Mouse (Mus musculus) adrenal gland, adult 2 months (tissue): Measurements from ENCODE around the gene Wdr34. TPM values are rescaled to one million over a fixed set of nuclear protein-coding genes. Genes with fewer than 3 reads are reported as not detected.
"Not testable (repeated sequence)": the region's sequence is repeated elsewhere in the genome, so short reads cannot be mapped to it uniquely, and the experiment has no call there.

ENCODE experiments used
- DNase-seq: peaks from one replicate; pipeline ENCODE4 v3.0.0; 2021
- polyA plus RNA-seq: library from polyadenylated mRNA; depleted of rRNA; stranded (reverse); fragments of >200 nt; gene quantifications from 2 replicates; pipeline ENCODE4 v1.2.3, GENCODE M21; 2012
- total RNA-seq, 2 experiments: library from RNA; stranded (reverse); gene quantifications; 2 replicates each; pipeline ENCODE4 v1.2.3; 2021

Gene Wdr34
- total and polyA plus RNA-seq, 3 experiments = 14.7 to 59.2 (median 22.0) TPM

- peak; percentile 99 for DNase-seq
Observed at GRCm38 (mm10) chr2:30066046-30066901, 17.6 kb upstream of the Wdr34 start.

- DNase-seq = no peak
Observed at GRCm38 (mm10) chr2:30064298-30064697, 15.6 kb upstream of the Wdr34 start.

GRCm38 (mm10) chr2:30063791-30064190 is 15.1 kb upstream of the Wdr34 start:
- DNase-seq = no peak

GRCm38 (mm10) chr2:30063235-30063634 is 14.6 kb upstream of the Wdr34 start:
- DNase-seq = peak; percentile 85

- peak; percentile 88 for DNase-seq
Observed at GRCm38 (mm10) chr2:30062249-30063093, 13.8 kb upstream of the Wdr34 start.

GRCm38 (mm10) chr2:30061215-30062166 is 12.8 kb upstream of the Wdr34 start:
- DNase-seq = peak; percentile 79

GRCm38 (mm10) chr2:30058418-30058817 is 9.7 kb upstream of the Wdr34 start:
- DNase-seq = no peak

- peak; percentile 71 for DNase-seq
Observed at GRCm38 (mm10) chr2:30057223-30057904, 8.7 kb upstream of the Wdr34 start, which contains the start of gene Set. Set (plus strand) TSS chr2:30057378.

GRCm38 (mm10) chr2:30056736-30057135 is 8.1 kb upstream of the Wdr34 start:
- peak; percentile 68 for DNase-seq

- not testable (repeated sequence) for DNase-seq
Observed at GRCm38 (mm10) chr2:30055310-30055709, 6.6 kb upstream of the Wdr34 start.

- no peak for DNase-seq
Observed at GRCm38 (mm10) chr2:30051992-30052761, 3.5 kb upstream of the Wdr34 start.

- no peak for DNase-seq
Observed at GRCm38 (mm10) chr2:30049831-30050230, 1.1 kb upstream of the Wdr34 start.

- DNase-seq = no peak
Observed at GRCm38 (mm10) chr2:30048101-30048501, 580 bp downstream of the Wdr34 start.

GRCm38 (mm10) chr2:30047127-30047526 is 1.6 kb downstream of the Wdr34 start:
- no peak for DNase-seq

GRCm38 (mm10) chr2:30044550-30044949 is 4.1 kb downstream of the Wdr34 start:
- DNase-seq = no peak

GRCm38 (mm10) chr2:30042445-30042844 is 6.2 kb downstream of the Wdr34 start:
- DNase-seq = peak; percentile 76

GRCm38 (mm10) chr2:30039687-30040086 is 9.0 kb downstream of the Wdr34 start:
- DNase-seq = no peak

- DNase-seq = no peak
Observed at GRCm38 (mm10) chr2:30038370-30038769, 10.3 kb downstream of the Wdr34 start.

- no peak for DNase-seq
Observed at GRCm38 (mm10) chr2:30037762-30038161, 10.9 kb downstream of the Wdr34 start.

GRCm38 (mm10) chr2:30032957-30033356 is 15.7 kb downstream of the Wdr34 start:
- DNase-seq = no peak
